Mouse (Mus musculus): Measurements from ENCODE around the gene Ndufa5. TPM values are rescaled to one million over a fixed set of nuclear protein-coding genes. Genes with fewer than 3 reads are reported as not detected.
A peak's percentile ranks its signal among the peaks of the same experiment; 100 is the strongest.

The Ndufa5 gene
- total RNA-seq (2021) = 100 to 1,000 TPM; 247 to 273 TPM

GRCm38 (mm10) chr6:24527155-24528063, at the start of gene Ndufa5:
Gene Ndufa5 (minus strand): TSS chr6:24528013.
- intact Hi-C loops (cut with DNase I) = no loop called here
- DNase-seq (ENCODE audit: low spot score in 2 of 2) = peak; percentile 90 to 91

DNA sequence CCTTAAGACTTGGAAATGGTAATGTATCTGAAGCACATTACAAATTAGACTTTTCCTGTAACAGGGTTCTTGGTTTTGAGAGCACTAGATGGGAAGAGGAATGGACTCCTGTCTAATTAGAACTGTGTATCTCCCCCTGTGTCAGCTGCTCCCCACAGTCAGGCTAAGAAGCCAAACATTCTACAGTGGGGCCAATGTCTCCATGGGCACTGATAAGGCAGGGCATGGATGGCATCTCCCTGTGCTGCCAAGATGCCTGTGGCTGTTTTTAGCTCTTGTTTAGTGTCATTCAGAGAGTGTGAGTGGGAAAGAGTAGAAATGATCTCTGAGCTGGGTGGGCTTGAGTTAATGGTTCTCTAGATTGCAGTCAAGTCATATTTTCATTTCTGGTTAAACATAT, 45.5 kb upstream of the Ndufa5 start:
- no peak for DNase-seq (ENCODE audit: low spot score in 2 of 2)
- intact Hi-C loops (cut with DNase I) = no loop called here

DNA sequence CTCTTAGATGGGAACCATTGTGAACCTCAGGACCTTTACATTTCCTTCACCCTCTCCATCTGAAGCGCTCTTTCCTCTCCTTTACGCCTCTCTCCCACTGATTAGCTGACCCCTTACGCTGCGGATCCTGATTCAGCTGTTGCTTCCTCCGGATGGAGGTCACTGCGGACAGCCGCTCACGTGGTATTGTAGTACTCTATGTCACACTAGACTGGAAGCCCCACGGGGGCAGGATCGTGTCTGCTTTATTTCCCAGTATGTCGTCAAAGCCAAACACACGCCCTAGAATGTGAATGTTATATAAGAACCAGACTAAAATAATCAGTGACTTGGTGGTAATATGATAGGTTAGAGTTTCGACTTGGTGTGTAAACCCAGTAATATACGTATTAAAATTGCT, 44.6 kb upstream of the Ndufa5 start:
- intact Hi-C loops (cut with DNase I) = no loop called here
- DNase-seq (ENCODE audit: low spot score in 2 of 2) = no peak

DNA sequence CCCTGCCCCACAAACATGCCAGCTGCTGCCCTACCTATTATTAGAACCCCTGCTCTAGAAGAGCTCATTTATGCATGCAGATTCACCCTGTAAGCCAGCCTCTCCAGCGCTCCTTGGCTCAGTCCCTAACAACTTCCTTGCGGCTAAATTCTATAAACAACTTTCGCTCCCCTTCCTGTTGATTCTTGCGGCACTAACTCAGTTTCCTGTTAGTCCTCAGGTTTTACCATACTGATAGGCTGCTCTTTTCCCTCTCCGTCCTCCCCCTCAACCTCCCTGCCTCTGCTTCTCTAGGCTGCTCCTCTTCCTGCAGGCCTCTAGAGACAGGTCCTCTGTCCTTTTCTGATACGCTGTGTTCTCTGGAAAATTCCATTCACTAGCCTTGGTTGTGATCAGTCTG, 43.3 kb upstream of the Ndufa5 start:
- intact Hi-C loops (cut with DNase I) = no loop called here
- DNase-seq (ENCODE audit: low spot score in 2 of 2) = no peak

GRCm38 (mm10) chr6:24570278-24570677, 42.5 kb upstream of the Ndufa5 start:
- intact Hi-C loops (cut with DNase I) = no loop called here

DNA sequence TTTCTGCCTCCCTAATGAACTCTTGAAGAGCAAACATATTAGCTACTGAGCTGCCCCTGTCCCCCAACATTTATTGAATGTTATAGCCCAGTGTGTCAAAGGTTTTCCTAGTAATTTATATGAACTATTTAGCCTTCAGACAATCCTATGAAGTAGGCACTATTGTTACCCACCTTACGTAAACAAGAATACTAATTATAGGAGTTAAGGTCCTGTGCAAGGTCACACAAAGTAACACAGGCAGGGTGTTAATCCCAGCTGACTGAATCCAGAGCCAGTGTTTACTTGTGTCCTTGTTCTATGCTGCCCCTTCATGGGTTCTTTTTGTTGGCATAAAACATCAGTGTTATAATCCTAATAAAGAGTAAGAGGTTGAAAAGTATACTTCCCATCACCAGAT, 41.9 kb upstream of the Ndufa5 start:
- DNase-seq (ENCODE audit: low spot score in 2 of 2) = no peak
- intact Hi-C loops (cut with DNase I) = no loop called here

More at GRCm38 (mm10) chr6:24570278-24570677, 42.5 kb upstream of the Ndufa5 start:
- no peak for DNase-seq (ENCODE audit: low spot score in 2 of 2)

DNA sequence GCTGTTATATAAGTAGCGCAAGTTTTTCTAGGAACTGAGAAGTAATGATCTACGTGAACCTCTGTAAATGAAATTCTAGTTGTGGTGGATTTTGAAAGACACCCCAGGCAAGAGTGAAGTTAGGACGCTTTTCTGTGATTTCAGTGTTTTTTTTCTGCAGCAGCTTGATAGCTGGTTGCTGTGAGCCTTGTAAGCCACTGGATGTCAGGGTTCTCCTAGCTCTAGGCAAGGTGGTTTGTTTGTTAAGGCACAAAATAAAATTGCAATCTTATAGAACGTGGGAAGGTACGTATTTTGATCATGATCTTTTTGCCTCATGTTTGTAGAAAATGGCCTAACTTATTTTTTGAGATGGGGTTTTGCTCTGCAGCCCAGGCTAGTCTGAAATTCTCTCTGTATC, 41.1 kb upstream of the Ndufa5 start:
- intact Hi-C loops (cut with DNase I) = no loop called here
- DNase-seq (ENCODE audit: low spot score in 2 of 2) = no peak

DNA sequence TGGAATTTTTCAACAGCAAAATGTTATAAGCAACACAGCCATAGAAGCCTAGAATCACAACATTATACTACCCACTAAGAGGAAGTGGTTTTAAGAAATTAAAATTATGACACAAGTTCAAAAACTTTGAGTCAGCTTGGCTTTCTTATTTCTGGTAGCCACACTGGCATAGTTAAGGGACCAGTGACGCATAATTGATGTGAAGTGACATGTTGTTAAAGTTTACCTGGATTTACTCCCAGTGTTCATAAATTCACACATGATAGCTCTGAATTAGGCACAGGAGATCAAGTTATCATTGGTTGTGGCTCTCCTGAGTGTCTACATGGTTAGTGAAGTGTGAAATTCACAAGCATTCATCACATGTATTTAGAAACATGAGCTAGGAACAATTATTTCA, 37.1 kb upstream of the Ndufa5 start:
- intact Hi-C loops (cut with DNase I) = no loop called here
- no peak for DNase-seq (ENCODE audit: low spot score in 2 of 2)

- DNase-seq (ENCODE audit: low spot score in 2 of 2) = no peak
- intact Hi-C loops (cut with DNase I) = no loop called here
Measured at GRCm38 (mm10) chr6:24564081-24564480, 36.3 kb upstream of the Ndufa5 start.

- intact Hi-C loops (cut with DNase I) = no loop called here
- DNase-seq (ENCODE audit: low spot score in 2 of 2) = no peak
Measured at GRCm38 (mm10) chr6:24555488-24555887, 27.7 kb upstream of the Ndufa5 start.

DNA sequence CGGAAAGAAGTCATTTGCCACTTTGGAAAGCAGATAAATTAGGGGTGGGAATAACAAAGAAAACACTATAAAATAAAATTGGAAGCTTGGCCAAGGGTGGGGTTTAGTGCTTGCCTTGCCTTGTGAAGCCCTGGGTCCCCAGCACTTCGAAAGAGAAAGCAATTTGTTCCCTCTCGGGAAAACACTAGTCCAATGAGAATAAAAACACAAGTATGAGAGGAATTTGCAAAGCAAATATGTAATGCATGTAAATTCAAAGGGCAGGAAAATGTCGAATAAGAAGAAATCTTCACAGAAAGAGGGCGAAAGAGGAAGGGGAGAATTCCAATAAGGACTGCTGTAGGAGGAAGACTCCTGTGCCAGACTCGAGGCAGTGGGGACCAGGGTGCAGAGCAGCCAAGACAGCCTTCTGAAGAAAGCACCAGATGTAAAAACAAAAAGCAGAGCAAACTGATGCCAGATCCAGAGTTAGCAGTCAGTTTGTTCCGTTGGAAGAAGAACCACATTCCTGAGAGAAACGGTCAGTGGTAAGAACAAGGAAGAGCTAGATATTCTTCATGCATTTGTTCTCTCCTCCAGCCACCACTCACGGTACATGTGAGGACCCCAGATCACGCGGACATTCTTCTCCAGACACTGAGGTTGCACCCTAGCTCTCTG, 26.7 kb upstream of the Ndufa5 start:
- intact Hi-C loops (cut with DNase I) = no loop called here
- DNase-seq (ENCODE audit: low spot score in 2 of 2) = no peak

- intact Hi-C loops (cut with DNase I) = no loop called here
- DNase-seq (ENCODE audit: low spot score in 2 of 2) = no peak
Measured at GRCm38 (mm10) chr6:24552046-24552445, 24.2 kb upstream of the Ndufa5 start.

DNA sequence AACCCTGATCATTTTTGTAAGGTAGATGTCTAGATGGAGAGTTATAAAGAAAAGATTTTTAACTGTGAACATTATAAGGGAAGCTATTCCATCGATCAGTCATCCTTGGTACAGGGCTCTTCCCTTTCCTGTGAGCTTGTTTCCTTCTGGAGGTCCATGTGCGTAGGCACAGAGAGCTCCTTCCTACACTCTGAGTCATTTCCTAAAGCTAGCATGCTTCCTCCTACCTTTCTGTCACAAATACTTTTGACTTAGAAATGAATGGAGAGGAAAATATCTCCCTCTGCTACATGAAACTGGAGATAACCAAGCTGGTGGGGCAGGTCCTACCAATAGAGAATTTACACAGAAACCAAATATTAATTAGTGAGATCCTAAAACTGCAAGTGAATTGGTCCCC, 22.0 kb upstream of the Ndufa5 start:
- intact Hi-C loops (cut with DNase I) = no loop called here
- DNase-seq (ENCODE audit: low spot score in 2 of 2) = no peak

GRCm38 (mm10) chr6:24546716-24547420, 19.1 kb upstream of the Ndufa5 start:
- intact Hi-C loops (cut with DNase I) = no loop called here
- DNase-seq (ENCODE audit: low spot score in 2 of 2) = no peak

- no peak for DNase-seq (ENCODE audit: low spot score in 2 of 2)
- intact Hi-C loops (cut with DNase I) = no loop called here
Measured at GRCm38 (mm10) chr6:24543119-24543591, 15.3 kb upstream of the Ndufa5 start.

DNA sequence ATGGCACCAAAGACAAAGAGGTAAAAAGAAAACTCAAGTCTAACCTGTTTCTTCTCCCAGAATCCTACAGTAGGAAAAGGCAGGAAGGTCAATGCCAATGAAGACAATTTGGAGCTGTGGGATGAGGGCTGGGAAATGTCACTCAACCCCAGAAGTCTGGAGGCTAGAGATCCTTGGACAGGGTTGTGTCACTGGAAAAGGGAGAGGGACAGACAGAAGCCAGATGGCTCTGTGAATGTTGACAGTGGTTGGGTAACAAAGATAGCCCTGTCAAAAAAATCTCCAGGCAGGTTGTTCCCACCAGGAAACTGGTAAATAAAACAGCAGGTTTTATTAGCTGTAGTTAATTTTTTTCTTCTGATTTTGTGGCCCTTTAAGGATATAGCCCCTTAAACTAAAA, 14.6 kb upstream of the Ndufa5 start:
- intact Hi-C loops (cut with DNase I) = no loop called here
- DNase-seq (ENCODE audit: low spot score in 2 of 2) = no peak

DNA sequence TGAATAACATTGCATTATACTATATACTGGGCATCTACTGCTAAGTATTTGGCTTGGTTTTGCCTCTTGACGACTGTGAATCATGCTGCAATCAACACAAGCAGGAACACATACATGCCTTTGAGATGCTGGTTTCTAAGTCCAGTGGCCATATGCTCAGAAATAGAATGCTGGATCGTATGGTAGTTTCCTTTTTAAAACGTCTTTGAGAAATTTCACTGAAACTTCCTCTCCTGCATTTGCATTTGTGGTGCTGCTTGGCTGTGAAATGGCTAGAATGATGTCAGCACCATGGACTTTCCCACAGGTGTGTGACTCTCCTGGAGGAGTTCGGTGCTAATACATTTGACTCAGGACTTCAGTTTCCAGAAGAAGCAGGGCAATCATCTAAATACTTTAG, 12.3 kb upstream of the Ndufa5 start:
- DNase-seq (ENCODE audit: low spot score in 2 of 2) = no peak
- intact Hi-C loops (cut with DNase I) = no loop called here

- no peak for DNase-seq (ENCODE audit: low spot score in 2 of 2)
- intact Hi-C loops (cut with DNase I) = no loop called here
Measured at GRCm38 (mm10) chr6:24538435-24538834, 10.6 kb upstream of the Ndufa5 start.

GRCm38 (mm10) chr6:24532804-24533203, 5.0 kb upstream of the Ndufa5 start:
- DNase-seq (ENCODE audit: low spot score in 2 of 2) = no peak
- intact Hi-C loops (cut with DNase I) = no loop called here

DNA sequence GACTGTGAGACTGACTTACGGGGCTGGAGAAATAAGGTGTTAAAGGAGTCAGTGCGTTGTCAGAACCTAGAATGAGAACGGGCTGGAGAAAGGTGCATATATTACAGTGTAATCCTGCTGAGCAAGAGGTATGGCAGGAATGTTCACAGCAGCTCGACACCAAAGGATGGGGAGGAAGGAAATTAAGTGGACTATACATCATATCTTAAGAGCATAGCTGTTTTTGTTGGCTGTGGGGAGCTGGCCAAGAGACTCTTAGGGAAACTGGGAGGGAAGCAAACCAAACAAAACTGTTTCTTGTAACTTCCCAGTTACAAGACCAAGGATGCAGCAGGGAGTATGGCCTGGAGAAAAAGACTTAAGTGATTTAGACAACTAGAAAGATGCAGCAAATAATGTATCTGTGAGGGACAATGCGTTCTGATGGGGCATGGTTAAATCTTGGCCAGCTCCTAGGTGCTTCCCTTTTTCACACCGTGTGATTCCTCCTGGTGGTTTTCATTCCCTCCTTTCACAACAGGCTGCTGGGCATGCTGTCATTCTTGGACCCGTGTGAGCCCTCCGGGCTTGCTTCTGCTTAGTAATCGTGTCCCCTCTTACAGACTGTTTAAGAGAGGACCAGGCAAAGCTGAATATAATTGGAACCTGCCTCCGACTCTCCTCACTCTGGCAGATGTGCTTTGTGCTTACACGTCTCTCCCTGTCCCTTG, 3.1 kb upstream of the Ndufa5 start:
- intact Hi-C loops (cut with DNase I) = loop anchor here (1.0 kb wide), 1 partner anchor 96 kb away; no protein-coding TSS in a partner anchor
- DNase-seq (ENCODE audit: low spot score in 2 of 2) = no peak

Data from left cerebral cortex, postnatal 36 days (tissue).